Mouse (Mus musculus): ENCODE data around the gene H2-DMa. TPM values are rescaled to one million over a fixed set of nuclear protein-coding genes. Genes with fewer than 3 reads are reported as not detected.

Gene H2-DMa
- total RNA-seq (2022), result 1 to 10 TPM; 3.0 to 4.6 (median 4.0) TPM

DNA sequence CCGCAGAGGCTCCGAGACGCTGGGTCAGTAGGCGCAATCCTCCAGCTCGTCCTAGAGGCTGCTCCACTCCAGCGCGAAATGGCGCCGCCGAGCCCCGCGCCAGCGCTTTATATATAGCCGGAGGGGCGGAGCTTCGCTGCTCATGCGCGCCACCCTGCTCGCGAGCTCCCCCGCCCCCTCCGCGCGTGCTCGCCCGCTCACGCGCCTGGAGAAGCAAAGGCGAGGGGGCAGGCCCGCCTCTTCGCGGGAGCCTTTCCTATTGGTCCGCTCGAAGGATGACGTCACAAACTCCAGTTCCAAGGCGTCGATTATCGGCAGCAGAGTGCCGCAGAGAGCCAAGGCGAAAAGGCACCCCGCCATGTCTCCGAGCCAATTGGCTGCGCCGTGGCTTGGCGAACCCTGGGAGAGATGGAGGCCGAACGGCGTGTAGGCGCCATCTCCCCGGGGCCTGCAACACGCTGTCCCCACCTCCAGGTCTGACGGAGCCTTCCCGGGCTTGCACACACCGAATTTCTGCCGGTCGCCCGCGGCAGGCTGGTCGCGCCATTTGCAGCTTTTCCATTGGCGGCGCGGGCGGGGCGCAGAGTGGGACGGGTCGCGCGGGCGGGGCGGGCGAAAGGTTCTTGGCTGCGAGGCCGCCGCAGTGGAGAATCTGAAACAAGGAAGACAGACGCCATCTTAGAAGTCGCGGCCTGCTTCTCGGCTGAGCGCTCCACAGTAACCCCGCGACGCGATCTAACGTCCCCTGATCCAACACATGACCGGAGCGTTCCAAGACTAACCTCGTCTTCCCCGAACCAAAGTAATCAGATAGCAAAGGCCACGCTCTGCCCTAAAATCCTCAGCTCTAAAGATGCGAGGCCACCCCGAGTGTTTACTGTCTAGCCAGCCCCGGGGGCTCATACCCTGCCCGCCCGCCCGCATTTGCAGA, at the start of gene H2-DMa:
Gene H2-DMa (plus strand): TSS at position 293 of the 931 bp plus-strand sequence.
- DNase-seq (ENCODE audit: low spot score in 2 of 2), result peak; percentile 99

- no peak for DNase-seq (ENCODE audit: low spot score in 2 of 2)
Observed at GRCm38 (mm10) chr17:34072091-34072490, 47.2 kb upstream of the H2-DMa start.

- DNase-seq (ENCODE audit: low spot score in 2 of 2), result peak; percentile 49 to 53
Observed at GRCm38 (mm10) chr17:34075271-34075670, 44.1 kb upstream of the H2-DMa start.

DNA sequence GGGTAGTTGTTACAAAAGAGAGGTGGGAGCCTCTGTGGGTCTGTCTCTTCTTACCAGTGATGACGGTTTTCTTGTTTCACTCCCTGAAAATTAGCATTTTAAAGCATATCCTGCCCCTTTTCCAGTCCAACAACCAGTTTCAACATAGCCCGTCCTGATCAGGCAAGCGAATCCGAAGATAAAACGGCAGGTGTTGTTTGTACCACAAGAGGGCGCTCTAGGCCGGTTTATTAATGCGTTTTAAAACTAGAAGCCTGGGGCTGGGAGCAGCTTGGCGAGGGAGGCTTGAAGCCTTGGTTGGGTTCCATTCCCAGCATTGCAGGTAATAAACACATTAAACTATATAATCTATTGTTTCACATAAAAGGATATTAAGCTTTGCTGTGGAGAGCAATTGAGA, 41.8 kb upstream of the H2-DMa start:
- peak in 1 of 2 experiments; percentile 34 for DNase-seq (ENCODE audit: low spot score in 2 of 2)

- no peak for DNase-seq (ENCODE audit: low spot score in 2 of 2)
Observed at GRCm38 (mm10) chr17:34078148-34078547, 41.2 kb upstream of the H2-DMa start.

DNA sequence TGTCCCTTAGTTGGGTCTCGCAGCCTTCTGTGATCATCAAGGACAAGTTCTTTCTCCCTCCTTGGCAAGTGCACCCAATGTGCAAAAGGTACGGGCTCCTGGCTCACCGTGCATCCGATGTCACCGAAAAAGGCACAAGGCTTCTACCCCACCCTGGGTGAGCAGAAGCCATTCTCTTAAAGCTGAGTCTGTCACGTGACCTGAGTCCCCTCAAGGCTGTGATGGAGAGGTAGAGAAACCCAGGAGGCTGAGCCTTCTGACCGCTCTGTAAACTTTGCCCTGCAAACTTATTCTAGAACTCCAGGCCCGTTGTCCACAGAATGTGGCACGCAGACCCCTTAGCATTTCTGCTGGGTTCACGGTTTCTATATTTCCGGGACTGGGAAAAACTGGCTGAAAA, 40.3 kb upstream of the H2-DMa start:
- DNase-seq (ENCODE audit: low spot score in 2 of 2), result no peak

DNA sequence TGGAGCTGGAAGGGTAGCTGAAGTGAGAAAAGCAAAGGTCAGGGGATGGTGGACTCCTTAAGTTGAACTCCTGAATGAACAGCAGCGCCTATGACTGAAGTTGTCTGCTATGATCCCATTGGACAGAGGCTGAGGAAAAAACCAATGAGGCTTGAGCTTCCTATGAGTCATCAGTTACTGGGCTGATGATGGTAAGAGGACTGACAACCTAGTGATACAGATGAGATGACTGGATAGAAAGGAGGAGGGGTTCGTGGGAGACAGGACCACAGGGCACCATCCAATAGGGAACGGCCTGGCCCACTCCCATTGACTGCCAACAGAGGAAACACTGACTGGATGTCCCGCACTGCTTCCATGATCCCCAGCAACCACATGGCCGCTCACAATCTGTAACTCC, 39.7 kb upstream of the H2-DMa start:
- no peak for DNase-seq (ENCODE audit: low spot score in 2 of 2)

DNA sequence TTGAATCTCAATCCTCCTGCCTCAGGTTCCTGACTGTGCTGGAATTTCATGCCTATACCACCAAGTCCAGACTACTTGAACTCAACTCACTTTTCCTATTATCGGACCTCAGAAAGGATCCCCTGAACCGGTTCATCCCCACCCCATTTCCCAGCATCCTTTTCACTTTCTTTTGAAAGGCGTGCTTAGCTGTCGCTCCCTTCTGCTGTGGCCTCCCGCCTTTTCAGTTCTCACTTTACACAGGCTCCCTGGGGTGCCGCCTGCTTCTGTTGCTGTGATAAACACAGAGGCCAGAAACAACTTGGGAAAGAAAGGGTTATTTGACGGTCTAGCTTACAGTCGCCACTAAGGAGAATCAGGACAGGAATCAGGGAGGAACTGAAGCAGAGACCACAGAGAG, 36.2 kb upstream of the H2-DMa start:
- DNase-seq (ENCODE audit: low spot score in 2 of 2), result no peak

- no peak for DNase-seq (ENCODE audit: low spot score in 2 of 2)
Observed at GRCm38 (mm10) chr17:34087386-34087785, 32.0 kb upstream of the H2-DMa start.

DNA sequence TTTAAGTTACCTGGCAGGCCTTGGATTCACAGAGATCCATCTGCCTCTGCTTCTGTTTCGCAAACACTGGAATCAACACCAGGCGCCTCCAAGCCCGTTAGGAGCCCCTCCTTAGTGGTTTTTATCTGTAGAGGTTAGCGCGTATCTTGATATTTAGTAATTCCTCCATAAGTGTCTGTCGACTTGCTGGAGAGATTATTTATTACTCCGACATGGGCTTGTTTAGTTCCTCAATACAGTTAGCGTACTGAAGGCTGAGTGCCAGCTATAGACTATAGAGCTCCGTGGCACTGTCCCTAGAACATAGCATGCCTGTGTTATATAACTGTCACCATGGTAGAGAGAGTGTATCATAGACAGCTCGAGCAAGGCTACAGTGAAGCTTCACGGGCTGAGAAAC, 31.2 kb upstream of the H2-DMa start:
- no peak for DNase-seq (ENCODE audit: low spot score in 2 of 2)

- DNase-seq (ENCODE audit: low spot score in 2 of 2), result no peak
Observed at GRCm38 (mm10) chr17:34090923-34091322, 28.4 kb upstream of the H2-DMa start.

GRCm38 (mm10) chr17:34092197-34092875, 27.0 kb upstream of the H2-DMa start, which contains the start of gene H2-Oa:
TSS of gene H2-Oa (plus strand) at chr17:34092340.
- no peak for DNase-seq (ENCODE audit: low spot score in 2 of 2)

DNA sequence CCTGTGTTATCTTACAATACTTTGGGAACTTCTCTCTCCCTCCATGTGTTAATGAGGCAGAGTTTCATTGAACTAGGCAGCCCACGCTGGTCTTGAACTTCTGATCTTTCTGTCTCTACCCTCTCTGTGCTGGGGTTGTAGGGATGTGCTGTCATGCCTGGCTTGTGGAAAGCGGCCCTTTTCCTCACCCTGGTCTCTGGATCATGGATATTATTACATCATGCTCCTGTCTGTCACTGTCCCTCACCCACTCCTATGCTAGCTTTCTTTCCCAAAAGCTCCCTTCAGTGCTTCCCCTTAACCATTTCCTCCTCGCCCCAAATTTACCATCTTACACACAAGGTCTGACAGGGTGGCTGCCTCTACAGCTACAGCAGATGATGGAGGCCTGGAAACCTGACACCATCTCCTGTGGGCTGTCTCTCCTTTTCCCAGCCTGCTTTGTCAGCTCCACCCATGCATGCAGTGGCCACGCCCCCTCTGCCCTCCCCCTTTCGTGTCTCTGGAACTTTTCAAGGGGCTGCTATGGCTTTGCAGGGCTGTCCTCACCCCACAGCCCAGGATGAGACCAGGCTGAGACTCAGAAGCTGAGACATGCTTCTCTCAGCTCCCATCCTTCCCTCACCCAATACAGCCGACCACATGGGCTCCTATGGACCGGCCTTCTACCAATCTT, 26.0 kb upstream of the H2-DMa start:
- no peak for DNase-seq (ENCODE audit: low spot score in 2 of 2)

- no peak for DNase-seq (ENCODE audit: low spot score in 2 of 2)
Observed at GRCm38 (mm10) chr17:34094283-34095035, 24.9 kb upstream of the H2-DMa start.

- no peak for DNase-seq (ENCODE audit: low spot score in 2 of 2)
Observed at GRCm38 (mm10) chr17:34096497-34097010, 22.8 kb upstream of the H2-DMa start.

- DNase-seq (ENCODE audit: low spot score in 2 of 2), result no peak
Observed at GRCm38 (mm10) chr17:34097272-34097671, 22.1 kb upstream of the H2-DMa start.

GRCm38 (mm10) chr17:34098709-34099479, 20.4 kb upstream of the H2-DMa start:
- DNase-seq (ENCODE audit: low spot score in 2 of 2), result no peak

- no peak for DNase-seq (ENCODE audit: low spot score in 2 of 2)
Observed at GRCm38 (mm10) chr17:34099531-34099930, 19.8 kb upstream of the H2-DMa start.

- DNase-seq (ENCODE audit: low spot score in 2 of 2), result no peak
Observed at GRCm38 (mm10) chr17:34101185-34101584, 18.2 kb upstream of the H2-DMa start.

- peak; percentile 90 to 91 for DNase-seq (ENCODE audit: low spot score in 2 of 2)
Observed at GRCm38 (mm10) chr17:34101604-34102032, 17.7 kb upstream of the H2-DMa start.

Measured in gastrocnemius, adult 8-10 months (tissue).